Mouse (Mus musculus): Measurements from ENCODE around the gene Cdkl4.

- TF ChIP-seq POLR2A (IDR thresholded peaks at IDR 0.05; ENCODE audit: control insufficient read depth, low read depth, low read length): no peak
- no peak for TF ChIP-seq CTCF (IDR thresholded peaks at IDR 0.05; ENCODE audit: control insufficient read depth, insufficient read depth, insufficient replicate concordance, low read depth, low read length)
These were observed 14.8 kb downstream of the Cdkl4 start for GRCm38 (mm10) chr17:80562792-80563191.

Measured in testis, adult 2 months (tissue).